Mouse (Mus musculus): ENCODE results near the gene Dtx4.

The Dtx4 gene

GRCm38 (mm10) chr19:12467436-12467835 is 33.8 kb downstream of the Dtx4 start:
- DNase-seq (ENCODE audit: low read depth, low spot score): peak; percentile 49

DNA sequence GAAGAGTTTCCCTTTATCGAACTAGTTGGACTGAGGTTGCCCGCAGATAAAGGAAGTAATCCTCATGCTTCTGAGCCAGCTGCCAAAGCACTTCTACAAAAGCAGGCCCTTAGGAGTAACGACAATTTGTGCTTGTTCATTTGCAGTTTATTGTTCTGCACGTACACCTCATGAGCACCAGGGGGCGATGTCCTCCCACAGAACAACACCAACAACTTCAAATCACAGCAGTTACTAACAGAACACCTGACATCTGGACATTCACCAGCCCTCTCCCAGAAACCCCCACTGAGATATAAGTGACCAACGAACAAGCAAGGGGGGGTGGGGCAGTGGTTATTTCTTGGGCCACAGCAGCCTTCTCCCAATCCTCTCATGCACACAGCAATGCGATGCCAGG is 35.0 kb downstream of the Dtx4 start:
- DNase-seq (ENCODE audit: low read depth, low spot score): peak; percentile 83

- no peak for DNase-seq (ENCODE audit: low read depth, low spot score)
Measured at GRCm38 (mm10) chr19:12465530-12466144, 35.6 kb downstream of the Dtx4 start.

DNA sequence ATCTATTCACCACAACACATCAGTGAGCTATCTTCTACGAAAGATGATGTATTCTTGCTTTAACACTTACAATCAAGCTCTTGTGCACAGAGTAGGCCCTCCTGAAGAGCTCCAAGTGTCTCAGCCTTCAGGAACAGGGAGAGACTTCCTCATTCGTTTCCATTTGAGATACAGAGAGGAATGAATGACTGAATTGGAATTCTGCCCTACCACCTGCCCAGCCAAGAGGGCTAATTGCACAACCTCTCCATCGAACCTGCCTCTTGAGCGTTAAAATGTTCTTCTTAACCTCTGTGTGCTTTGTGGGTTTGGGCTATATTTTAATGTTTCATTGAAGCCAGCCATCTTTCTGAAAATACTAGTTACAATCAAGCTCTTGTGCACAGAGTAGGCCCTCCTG is 36.6 kb downstream of the Dtx4 start:
- DNase-seq (ENCODE audit: low read depth, low spot score): no peak

- no peak for DNase-seq (ENCODE audit: low read depth, low spot score)
Measured at GRCm38 (mm10) chr19:12464127-12464526, 37.1 kb downstream of the Dtx4 start.

GRCm38 (mm10) chr19:12463722-12464035 is 37.6 kb downstream of the Dtx4 start:
- DNase-seq (ENCODE audit: low read depth, low spot score): no peak

GRCm38 (mm10) chr19:12462851-12463721 is 38.2 kb downstream of the Dtx4 start:
- no peak for DNase-seq (ENCODE audit: low read depth, low spot score)

- no peak for DNase-seq (ENCODE audit: low read depth, low spot score)
Measured at GRCm38 (mm10) chr19:12460282-12461249, 40.7 kb downstream of the Dtx4 start, which contains the start of gene Mpeg1. TSS of gene Mpeg1 (plus strand) at chr19:12460779.

GRCm38 (mm10) chr19:12459516-12459915 is 41.7 kb downstream of the Dtx4 start:
- no peak for DNase-seq (ENCODE audit: low read depth, low spot score)

GRCm38 (mm10) chr19:12457401-12458066 is 43.7 kb downstream of the Dtx4 start:
- DNase-seq (ENCODE audit: low read depth, low spot score): peak; percentile 64

DNA sequence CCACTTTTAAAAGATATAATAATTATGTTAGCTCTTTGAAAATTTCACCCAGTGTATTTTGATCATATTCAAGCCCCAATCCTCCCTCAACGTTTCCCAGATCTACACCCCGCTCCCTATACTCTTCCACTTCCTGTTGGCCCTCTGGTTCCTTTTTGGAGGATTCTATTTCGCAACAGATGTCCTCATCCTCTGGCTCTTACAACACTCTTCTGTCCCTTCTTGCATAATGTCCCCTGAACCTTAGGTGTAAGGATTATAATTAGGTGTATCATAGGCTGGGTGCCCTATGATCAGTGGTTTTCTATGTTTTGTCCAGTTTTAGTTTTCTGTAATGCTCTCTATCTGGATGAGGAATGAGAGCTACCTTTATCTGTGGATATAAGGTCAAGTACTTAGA is 56.2 kb downstream of the Dtx4 start:
- no peak for DNase-seq (ENCODE audit: low read depth, low spot score)

DNA sequence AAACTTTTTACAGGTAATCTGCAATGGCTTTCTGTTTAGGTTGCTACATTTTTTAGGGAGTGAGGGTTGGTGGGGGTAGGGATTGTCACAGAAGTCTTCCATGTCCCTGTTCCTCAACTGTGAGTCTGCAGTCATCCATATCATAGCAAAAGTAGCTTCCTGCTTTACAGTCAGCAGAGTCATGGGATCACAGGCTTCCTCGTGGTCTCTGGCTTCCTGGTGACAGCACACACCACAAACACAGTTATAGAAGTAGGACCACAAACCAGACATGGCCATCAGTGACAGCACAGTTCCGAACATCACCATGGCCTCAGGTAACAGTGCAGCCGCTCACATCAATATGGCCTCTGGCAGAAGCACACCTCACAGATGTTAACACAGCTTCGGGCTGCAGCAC is 58.7 kb downstream of the Dtx4 start:
- DNase-seq (ENCODE audit: low read depth, low spot score): no peak

DNA sequence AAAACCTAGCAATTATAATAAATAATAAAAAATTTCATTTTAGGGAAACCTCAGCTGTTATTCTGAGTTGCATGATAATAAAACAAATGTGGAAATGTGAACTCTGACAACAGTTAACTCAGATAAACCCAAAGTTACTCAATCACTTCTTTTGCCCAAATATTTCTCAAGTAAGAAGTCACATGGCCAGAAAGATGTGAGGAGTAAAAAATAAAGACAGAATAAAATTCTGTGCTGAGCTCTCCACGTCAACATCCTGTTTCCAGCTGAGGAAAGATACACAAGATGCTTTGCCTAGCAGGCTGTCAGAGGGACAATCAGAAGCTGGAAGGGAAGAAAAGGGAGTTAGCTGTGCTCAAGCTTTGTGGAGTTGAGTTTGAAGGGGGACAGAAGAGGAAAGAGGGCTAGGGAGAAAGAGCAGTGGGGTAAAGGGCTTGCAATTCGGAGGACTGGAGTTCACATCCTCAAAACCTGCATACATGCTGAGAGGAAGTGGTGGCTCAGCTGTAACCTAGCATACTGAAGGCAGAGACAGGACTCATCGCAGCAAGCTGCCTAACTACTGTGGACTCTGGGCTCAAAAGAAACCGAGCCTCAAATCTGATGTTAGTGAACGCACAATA is 61.0 kb downstream of the Dtx4 start:
- no peak for DNase-seq (ENCODE audit: low read depth, low spot score)

DNA sequence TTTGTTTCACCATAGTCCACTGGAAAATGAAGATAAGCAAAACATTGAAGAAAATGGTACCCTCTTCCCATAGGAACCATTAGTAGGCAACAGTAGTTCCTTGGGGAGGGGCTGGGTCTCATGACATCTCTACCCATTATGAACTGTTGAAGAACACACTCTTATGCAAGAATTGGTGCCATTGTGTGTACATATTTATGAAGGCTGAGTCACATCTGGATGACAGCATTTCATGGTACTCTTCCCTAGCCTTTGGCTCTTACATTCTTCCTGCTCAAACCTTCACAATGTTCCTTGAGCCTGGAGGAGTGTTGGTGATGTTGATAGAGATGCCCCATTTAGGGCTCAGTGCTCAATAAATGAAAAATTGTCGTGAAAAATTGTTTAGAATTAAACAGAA is 61.7 kb downstream of the Dtx4 start:
- no peak for DNase-seq (ENCODE audit: low read depth, low spot score)

- DNase-seq (ENCODE audit: low read depth, low spot score): peak; percentile 32
Measured at GRCm38 (mm10) chr19:12435750-12436524, 65.3 kb downstream of the Dtx4 start.

- DNase-seq (ENCODE audit: low read depth, low spot score): no peak
Measured at GRCm38 (mm10) chr19:12435011-12435416, 66.2 kb downstream of the Dtx4 start.

GRCm38 (mm10) chr19:12433033-12433432 is 68.2 kb downstream of the Dtx4 start:
- DNase-seq (ENCODE audit: low read depth, low spot score): peak; percentile 60

GRCm38 (mm10) chr19:12427605-12428004 is 73.6 kb downstream of the Dtx4 start, which contains the start of gene Pfpl:
TSS of gene Pfpl (plus strand) at chr19:12427905.
- DNase-seq (ENCODE audit: low read depth, low spot score): no peak

DNA sequence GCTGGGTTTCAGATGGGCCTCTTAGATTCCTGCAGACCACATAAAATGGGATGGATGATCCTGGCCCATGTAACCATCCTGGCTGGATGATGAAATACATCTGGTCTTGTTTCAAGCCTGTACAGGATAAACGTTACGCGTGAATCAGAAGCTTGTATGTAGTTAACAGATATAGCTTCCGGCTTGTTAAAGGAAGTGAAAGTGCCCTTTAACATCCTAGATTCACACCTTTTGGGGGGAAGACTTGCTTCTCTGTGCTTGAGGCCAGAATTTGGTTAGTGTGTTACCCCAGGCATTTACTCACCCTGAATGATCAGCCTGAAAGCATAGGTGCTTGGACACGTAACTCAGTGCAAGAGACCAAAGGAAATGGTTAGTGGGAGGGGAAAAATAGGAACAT is 74.2 kb downstream of the Dtx4 start:
- no peak for DNase-seq (ENCODE audit: low read depth, low spot score)

DNA sequence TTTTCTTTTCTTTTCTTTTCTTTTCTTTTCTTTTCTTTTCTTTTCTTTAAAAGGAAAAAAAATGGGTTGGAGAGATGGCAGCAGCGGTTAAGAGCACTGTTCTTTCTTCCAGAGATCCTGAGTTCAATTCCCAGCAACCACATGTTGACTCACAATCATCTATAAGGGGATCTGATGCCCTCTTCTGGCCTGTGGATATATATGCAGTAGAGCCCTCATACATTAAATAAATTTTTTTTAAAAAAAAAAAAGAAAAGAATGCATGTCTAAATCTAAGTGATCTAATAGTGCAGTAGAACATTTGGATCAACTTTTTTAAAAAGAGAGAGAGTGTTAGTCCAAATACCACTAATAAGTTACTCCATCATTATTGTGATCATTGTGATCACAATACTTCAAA is 79.6 kb downstream of the Dtx4 start:
- DNase-seq (ENCODE audit: low read depth, low spot score): no peak
